Comparison of ENCODE assay signal across 19 mouse cellular contexts in the genomic region with DNA sequence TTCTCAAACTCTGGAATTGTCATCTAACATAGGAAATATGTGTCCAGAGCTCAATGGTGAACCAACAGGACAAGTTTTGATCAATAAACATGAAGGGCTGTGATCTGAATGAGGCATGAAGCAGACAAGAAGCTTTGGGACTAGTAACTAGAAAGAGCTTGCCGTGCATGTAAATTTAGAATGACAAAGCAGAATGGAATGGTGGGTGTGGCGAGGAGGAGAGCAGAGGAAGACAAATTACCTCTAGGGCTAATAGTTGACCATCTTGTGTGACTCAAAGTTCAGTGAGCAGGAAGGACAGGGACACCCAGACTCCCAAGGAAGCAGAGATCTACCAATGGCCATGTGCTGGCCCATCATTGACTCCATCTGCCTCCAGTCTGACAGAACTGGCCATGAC.
DNase-seq lines count a peak whose midpoint lies in the region; ATAC-seq lines count a peak whose summit lies in the region.
"Had no signal": no experiment of that assay in that cellular context is flagged by ENCODE, and none has a peak within 500 bp of the region (broad histone marks: within the 10 kb centered on the region; RNA-seq: fewer than 3 reads in every experiment).

No protein-coding gene starts in this region.

- DNase-seq in 3T3-L1 (ENCODE audit: low read depth, low spot score) (peak; percentile 2), ES-CJ7 (ENCODE audit: low read depth, low spot score) (peak; percentile 48), ZHBTc4 (ENCODE audit: low read depth, low spot score) (peak; percentile 64)
- no peak for DNase-seq in natural killer cell, adult 2 months (ENCODE audit: low spot score in 2 of 2)
- DNase-seq in cerebellum, postnatal 25 days = no peak
- DNase-seq: adrenal gland, adult 2 months; adrenal gland, postnatal 14 days; cerebellum, adult 11 months; cerebellum, adult 2 months; cerebellum, adult 9-11 months; cerebellum, postnatal 36 days; gastrocnemius, postnatal 25 days; heart, postnatal 10 days; heart, postnatal 36 days; kidney, adult 11 months had no signal

- no peak for ATAC-seq in erythroblast, adult 5-6 weeks (replicated peaks; ENCODE audit: low FRiP score, poor library complexity, severe bottlenecking)
- ATAC-seq: forebrain, embryonic 15.5 days; hindbrain, embryonic 16.5 days; intestine, embryonic 15.5 days had no signal

Comparison
In these comparisons a context has a peak if more than half of its experiments do, and no peak if none do; other contexts are left out.
1. DNase-seq: peak in 3T3-L1 (single experiment), ES-CJ7 (single experiment) and ZHBTc4 (single experiment); none in natural killer cell, adult 2 months (0 of 2) and cerebellum, postnatal 25 days (0 of 2).